Mouse (Mus musculus): ENCODE data around the gene Smim7. TPM values are rescaled to one million over a fixed set of nuclear protein-coding genes. Genes with fewer than 3 reads are reported as not detected.

The Smim7 gene
- 10 to 100 TPM; 95.5 to 97.2 TPM for total RNA-seq (2021)
- long read RNA-seq, experiment 1, transcript Smim7-203 (5 exons, 2,892 nt) = major isoform, 91 of 106 reads
- long read RNA-seq, experiment 1, transcript Smim7-201 (4 exons, 642 nt) = minor isoform, 6 of 106 reads
- long read RNA-seq, experiment 1, partial matches to known transcripts = 6 of 106 reads
- long read RNA-seq, experiment 1, other reads (novel, unspliced or antisense) = 2 of 106 reads
- long read RNA-seq, experiment 2, transcript Smim7-203 (5 exons, 2,892 nt) = major isoform, 75 of 84 reads
- long read RNA-seq, experiment 2, partial matches to known transcripts = 1 of 84 reads
- long read RNA-seq, experiment 2, other reads (novel, unspliced or antisense) = 5 of 84 reads

DNA sequence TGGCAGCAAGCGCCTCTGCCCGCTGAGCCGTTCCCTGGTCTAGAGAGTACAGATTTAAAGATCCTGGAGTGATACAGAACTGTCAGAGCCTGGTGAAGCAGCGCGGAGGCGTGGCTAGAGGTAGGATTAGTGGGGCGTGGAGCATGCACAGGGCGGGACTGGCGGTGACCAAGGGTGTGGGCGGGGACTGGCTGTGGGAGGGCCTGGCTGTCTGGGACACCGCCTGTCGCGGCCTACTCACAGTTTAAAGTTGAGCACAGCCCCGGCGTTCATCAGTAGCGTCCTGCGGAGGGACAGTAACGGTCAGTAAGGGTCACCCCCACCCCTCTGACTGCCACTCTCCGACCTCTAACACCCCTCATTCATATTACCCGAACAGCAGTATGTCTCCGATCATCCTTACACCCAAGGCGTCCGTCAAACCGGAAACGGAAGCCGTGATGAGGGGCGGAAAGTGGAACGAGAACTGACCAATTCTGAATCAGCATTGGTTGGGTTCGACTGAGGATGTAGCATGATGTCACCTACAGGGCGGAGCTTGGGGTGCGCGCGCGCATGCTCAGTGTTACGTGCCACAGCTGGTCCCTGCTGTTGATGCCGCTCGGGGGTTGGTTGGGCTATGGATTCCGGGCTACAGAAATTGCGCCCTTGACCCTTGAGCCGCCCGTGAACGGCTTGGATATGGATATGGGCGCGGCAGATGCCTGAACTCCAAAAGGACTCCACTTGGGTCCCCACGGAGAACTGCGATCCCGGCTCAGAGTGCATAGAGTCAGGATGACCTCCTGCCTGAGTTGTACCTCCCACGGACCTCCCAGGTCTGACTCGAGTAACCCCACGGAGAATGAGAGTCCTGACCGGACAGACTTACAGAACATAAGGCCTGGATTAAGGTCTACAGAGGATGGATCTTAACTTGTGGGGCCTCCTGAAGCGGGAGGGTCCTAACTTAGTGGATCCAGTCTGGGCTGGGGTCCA, at the start of gene Smim7:
Smim7 (minus strand) TSS at position 456 of the 978 bp plus-strand sequence.
- peak; percentile 99 for DNase-seq

DNA sequence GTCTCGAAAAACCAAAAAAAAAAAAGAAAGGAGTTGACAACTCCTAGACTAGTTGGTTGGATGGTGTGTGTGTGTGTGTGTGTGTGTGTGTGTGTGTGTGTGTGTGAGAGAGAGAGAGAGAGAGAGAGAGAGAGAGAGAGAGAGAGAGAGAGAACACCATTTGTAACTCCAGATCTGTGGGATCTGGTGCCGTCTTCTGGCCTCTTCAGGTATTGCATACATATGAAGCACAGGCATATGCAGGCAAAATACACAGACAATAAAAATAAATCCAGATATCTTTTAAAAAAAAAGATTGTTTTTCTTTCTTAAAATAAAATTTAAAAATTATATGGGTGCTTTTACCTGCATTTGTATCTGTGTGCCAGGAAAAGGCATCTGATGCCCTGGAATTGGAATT, 19.3 kb upstream of the Smim7 start:
- peak; percentile 57 for DNase-seq

DNA sequence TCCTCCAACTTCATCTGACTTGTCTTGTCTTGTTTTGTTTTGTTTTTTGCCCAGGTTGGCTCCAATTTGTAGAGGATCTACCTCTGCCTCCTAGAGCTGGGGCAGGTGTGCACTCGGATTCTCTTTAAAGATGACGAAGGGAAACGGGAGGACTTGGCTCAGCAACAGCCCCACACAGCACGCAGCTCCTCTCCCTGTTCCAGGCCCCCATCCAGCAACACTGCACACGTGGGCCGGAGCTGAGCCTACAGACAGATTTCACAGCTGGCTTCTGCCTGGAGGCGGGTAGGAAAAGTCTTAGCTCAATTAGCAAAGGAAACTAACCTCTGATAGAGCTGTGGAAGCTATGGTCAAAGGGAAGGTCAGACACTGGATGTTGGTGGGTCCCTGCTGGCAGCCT, 18.4 kb upstream of the Smim7 start:
- DNase-seq = no peak

DNA sequence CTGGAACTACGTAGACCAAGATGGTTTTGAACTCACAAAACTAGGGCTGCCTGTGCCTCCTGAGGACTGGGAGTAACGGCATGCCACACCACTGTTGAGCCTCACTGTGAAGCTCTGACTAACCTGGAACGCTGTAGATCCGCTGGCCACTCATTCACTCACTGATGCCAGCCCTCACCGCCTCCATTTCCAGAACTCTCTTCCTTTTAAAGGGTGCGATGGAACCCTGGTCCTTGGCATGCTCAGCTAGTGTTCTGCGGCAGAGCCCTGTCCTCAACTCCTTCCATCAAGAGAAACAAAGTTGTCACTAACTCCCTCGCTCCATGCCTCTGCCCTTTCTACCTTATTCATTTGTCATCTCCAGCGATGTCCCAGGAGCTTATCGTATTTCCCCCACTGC, 18.0 kb upstream of the Smim7 start:
- DNase-seq = no peak

DNA sequence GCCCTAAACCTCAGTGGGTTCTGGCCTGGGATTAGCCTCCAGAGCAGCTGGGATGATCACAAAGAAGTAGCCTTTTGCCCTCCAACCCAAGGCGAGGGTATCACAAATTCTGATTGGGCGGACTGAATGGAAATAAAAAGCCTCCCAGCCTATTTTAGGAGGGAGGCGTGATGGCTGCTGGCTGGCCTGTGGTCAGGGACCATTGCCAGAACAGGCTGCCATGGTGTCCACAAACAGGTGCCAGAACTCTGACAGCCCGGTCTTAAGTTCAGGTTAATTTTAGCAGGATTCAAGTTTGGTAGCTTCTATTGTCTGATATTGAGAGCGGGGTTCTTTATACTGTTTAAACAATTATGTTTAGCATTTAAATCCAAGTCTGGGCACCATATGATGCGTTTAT, 16.9 kb upstream of the Smim7 start:
- DNase-seq = no peak

DNA sequence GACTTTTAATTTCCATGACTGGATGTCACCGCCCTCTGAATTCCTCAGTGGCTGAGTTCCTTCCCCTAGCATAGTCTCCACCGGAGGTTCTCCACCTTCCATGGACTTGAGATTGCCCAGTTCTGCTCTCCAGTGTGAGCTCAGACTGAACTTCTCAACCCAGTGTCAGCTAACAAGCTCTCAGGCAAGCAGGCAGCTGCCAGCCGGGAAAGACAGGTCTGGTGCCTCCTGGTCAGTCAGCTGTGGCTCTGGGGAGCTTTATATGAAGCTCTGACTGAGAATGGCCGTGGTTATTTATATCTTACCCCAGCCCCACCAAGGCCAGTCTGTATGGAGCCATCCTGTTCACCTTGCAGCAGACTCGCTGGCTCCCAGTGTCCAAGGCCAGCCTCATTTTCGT, 13.5 kb upstream of the Smim7 start:
- DNase-seq = no peak

DNA sequence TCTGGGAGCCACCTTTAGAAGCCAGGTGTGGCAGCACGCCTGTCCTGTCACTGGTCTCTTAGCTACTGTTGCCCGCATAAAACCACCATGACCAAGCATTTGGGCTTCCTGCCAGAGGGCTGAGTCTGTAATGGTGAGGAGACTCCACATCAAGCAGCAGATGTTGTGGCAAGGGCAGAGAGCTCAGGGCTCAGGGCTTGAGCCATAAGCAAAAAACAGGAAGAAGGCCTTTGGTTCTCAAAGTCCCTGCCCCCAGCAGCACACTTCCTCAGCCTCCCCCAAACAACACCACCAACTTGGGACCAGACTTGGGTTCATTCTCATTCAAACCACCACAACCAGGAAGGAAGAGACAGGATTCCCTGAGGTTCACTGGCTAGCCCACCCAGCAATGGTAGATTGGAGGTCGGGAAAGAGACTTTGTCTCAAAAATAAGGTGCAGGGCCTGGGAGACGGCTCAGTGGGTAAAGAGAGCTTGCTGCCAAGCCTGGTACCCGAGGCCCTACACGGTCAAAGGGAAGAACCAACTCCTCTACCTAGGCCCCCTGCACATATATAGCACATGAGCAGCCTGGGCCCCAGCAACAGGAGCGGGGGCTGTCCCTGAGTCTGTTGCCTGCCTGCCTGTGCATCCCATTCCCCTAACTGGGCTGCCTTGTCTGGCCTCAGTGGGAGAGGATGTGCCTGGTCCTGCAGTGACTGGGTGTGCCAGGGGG, 12.3 kb upstream of the Smim7 start:
- peak; percentile 65 for DNase-seq

DNA sequence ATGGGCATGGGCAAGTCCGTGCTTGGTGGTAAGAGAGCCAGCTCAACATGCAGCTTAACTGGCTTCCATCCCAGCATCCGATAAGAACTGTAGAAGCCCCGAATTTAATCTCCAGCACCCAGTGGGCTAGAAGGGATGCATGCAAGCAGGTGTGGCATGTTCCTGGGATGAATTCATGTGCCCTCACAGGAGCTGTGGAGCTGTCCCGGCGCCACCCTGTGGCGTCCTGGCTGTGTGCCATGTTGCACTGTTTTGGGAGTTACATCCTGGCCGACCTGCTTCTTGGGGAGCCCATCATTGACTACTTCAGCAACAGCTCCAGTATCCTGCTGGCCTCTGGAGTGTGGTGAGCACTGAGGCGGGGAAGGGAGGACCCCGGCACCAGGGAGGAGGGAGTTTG, 8.5 kb upstream of the Smim7 start:
- DNase-seq = no peak

DNA sequence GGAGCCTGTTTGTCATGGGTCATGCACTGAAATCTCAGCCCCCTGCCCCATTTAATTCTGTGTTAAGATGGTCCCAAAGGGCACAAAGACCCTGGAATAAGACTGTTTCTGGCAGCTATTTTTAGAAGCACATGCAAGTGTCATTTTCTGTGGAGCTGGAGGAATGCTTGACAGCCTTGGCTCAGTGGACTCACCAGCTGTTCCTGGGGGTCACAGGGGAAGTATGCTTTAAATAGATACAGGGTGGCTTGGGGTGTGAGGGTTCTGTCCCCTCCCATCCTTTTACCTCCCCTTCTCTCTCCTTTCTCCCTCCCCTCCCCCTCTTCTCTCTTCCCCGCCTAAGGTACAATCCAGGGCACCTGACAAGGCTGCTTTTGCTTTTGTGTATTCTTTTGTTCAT, 7.1 kb upstream of the Smim7 start:
- no peak for DNase-seq

DNA sequence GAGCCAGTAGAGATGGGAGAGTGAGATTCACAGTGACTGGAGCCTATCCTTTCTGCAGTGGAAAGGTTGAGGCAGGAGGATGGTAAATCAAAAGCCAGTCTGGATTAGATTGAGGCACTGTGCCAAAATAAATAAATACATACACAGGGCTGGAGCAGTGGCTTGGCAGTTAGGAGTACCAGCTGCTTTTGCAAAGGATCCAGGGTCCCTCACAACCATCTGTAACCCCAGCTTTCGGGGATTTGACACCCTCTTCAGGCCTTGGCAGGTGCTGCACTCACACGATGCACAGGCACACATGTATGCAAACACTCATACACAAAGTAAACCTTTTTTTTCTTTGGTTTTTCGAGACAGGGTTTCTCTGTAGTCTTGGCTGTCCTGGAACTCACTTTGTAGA, 6.4 kb upstream of the Smim7 start:
- DNase-seq = no peak

DNA sequence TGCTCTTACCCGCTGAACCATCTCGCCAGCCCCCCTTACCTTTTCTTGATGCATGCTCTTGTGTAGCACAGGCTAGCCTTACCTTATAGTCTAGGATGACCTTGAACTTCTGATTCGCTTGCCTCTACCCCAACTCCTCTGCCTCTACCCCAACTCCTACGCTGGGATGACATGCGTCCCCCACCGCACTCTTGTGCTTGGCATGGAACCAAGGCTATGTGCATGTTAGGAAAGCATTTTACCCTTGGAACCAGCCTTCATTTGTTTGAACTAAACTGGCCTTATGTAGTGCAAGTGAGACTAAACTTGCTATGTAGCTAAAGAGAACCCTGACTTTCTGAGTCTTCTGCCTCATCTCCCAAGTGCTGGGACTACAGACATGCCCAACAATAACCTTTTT, 5.0 kb upstream of the Smim7 start:
- peak; percentile 29 for DNase-seq

DNA sequence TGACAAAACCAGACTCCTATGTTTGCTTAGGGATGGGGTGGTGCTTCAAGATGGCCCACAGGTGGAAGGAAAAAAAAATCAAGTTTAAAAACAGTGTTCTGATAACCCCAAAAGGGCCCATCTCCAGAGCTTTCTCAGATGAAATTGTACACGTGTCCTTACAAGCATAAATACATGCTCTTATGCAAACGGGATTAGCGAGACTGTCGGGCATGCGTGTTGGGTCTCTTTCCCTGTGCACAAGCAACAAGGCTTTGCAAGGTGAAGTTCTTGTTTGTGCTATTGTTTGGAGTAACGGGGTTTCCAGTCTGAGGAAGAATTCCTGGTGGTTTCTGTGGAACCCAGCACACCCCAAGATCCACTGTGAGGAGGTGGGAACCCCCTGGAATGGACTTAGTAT, 2.6 kb upstream of the Smim7 start:
- no peak for DNase-seq

DNA sequence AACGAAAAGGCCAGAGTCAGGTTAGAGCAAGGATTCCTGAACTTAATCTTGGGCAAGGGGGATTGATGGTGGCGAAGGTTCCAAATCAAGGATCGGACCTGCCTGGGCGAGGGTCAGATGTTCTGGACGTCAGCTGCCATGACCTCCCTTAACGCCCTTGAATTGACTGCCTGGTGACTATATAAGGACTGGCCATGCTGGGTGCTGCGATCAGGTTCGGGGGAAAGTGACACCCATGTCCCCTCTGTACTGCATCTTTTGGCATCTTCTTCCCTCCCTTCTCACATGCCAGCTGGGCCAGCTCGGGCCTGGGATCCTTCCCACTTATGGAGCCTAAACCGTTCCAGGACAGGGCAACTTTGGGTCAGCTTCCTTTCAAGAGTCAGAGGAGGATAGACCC, 1.6 kb upstream of the Smim7 start:
- no peak for DNase-seq

DNA sequence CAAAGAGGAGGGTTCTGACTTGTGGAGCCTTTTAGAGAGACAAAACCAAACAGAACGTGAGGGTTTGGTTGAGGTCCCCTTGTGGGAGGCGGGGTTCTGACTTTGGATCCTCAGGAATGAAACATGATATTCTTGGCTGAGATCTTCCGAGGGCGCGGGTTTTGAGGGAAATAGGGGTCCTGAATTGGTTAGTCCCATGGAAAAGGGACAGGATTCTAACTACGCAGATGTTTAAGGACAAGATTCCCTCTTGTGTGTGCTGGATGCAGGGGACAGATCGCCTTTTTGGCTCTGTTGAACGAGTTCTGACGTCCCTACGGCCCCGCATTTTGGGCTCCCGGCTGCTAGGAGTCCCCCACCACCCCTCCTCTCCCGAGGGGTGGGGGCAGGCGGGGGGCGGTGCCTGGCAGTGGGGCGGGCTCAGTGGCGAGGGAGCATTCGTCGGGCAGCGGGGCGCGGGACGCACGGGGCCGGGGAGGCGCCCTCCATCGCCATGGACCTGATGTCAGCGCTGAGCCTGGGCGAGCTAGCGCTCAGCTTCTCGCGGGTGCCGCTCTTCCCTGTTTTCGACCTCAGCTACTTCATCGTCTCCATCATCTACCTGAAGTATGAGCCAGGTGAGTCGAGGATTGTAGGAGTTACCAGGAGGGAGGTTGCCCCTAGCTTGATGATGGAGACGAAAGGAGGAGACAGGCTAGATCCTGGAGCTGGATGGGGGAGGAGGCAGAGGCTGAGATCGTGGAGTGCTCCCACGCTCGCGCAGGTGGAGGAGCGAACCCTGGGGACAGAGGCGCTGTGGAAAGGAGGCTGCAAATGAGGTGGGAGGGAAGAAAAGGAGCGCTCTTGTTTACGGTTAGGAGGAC, 954 bp upstream of the Smim7 start, which contains the start of gene Tmem38a:
Tmem38a (plus strand) TSS at position 445 of the 863 bp plus-strand sequence.
- peak; percentile 89 for DNase-seq

DNA sequence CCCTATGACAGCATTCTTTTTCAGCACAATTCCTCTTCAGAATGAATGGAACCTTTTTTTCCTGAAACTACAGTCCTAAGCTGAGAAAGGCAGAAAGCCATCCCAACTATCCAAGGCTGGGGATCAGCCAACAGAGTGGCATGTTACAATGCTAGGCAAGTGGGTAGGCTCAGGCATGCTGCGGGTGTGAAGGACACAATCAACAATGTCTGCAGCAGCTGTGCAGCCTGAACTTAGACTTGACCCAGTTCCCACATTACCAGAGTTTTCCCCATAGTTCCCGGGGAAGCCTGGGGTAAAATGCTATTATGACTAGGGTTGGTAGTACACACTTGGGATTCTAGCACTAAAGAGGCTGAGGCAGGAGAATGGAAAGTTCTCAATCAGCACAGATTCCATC, 4.9 kb downstream of the Smim7 start:
- DNase-seq = no peak

DNA sequence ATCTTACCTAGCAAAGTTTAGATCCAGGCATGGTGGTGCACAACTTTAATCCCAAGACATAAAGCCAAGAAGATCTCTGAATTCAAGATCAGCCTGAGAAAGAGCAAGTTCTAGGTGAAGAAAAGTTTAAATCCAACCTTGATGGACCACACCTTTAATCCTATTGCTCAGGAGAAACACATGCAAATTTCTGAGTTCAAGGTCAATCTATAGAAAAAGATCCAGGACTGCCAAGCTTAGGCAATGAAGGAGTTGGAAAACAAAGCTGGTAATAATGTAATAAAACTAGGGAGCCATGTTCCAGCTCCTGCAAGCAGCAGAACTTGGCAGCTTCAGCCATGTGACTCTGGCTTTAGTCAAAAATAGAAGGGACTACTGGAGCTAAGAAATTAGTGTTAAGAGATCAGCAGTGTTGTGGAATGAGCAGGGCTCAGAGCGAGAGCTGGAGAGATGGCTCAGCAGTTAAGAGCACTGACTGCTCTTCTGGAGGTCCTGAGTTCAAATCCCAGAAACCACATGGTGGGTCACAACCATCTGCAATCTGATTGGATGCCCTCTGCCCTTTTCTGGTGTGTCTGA, 9.7 kb downstream of the Smim7 start:
- no peak for DNase-seq

DNA sequence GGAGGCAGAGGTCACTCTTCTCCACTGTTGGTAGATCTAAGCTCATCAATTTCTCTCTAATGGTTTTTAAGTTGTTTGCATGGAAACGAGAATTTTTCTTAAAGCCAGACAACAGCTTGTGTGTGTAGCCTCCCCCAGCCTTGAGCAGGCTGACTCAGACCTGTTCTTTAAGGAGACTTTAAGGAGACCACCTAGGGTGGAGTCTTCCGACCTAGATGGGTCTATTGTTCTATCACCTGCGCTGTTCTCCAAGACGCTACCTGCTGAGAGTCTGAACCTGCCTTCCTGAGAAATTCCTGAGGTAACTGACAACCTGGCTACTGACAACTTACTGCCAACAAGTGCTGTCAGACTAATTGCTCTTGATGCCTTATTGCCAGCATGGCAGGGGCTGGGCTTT, 15.1 kb downstream of the Smim7 start:
- DNase-seq = no peak

DNA sequence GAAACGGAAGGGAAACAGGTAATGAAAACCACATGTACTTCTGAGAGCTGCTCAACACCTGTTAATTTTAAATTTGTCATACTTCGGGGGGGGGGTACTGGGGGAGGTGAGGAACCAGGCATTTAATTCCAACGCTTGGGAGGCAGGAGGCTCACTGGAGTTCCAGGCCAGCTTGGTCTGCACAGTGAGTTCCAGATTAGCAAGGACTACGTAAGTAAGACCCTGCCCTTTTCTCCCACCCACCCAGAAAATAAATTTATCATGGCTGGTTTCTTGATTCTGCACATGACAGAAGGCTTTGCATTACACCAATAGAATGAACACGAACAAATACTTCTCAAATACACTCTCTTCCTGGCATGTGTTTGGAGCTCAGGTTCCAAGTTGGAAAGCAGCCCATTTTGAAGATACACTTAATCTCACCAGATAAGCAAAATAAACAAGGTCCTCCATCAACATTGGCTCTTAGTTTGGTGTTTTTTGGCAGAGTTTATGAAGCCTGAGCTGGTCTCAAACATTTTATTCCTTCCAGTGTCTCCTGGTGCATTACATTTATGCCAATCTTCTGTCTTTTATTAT, 21.5 kb downstream of the Smim7 start:
- peak; percentile 29 for DNase-seq

DNA sequence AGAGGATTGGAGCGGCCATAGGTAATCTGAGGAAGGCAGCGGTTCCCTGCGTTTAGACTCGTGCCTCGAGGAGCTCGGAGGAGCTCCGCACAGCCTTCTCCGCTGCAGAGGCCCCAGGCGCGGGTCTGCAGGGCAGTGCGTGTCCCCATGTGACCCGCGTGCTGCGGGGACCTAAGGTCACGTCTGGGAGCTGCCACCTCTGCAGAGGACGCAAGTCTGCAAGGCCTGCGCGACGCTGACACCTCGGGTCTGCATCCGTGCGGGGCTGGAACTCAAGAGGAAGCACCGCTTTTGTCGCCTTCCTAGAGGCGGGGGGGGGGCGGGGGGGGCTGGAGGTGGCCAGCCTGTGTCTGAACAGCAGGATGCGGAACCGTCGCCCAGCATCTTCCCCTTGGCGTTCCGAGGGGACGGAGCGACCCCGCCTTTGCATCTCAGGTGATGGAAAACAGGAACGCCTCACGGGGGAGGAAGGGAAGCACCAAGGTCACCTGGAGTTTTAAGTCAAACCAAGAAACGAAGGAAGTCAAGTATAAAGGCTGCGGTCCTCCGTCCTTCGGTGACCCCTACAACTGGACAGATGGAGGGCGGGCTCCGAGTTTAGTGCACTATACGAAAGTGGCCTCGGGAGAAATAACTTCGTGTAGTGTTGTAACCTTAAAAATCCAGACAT, 22.1 kb downstream of the Smim7 start:
- DNase-seq = no peak

All from adrenal gland, postnatal 10 days (tissue).